Mouse (Mus musculus) liver, embryonic 14.5 days (tissue): ENCODE measurements around the gene Tex2. TPM values are rescaled to one million over a fixed set of nuclear protein-coding genes. Genes with fewer than 3 reads are reported as not detected.

ENCODE experiments used
- ATAC-seq: fragments of 200-750 bp; cut with Nextera tagmentation; 2 replicates; pipeline ENCODE4 v1.8.0; 2017; ENCODE audit warnings: moderate number of reproducible peaks, mild to moderate bottlenecking, moderate library complexity; ENCODE audit not compliant: insufficient read depth
- DNase-seq, 3 experiments: peaks; one replicate each; pipeline ENCODE4 v3.0.0-alpha.2; 2012 to 2013; ENCODE audit warnings: low read depth in 3 of 3, low spot score in 3 of 3
- H3K27ac ChIP-seq: fragments of 300-500 bp; sonication (generic); 2 replicates; pipeline ENCODE4 v1.5.1; 2014; ENCODE audit warnings: moderate library complexity, mild to moderate bottlenecking, control low read depth, inconsistent platforms
- H3K27me3 ChIP-seq: fragments of 300-500 bp; sonication (generic); 2 replicates; pipeline ENCODE4 v1.6.1; 2014; ENCODE audit warnings: mild to moderate bottlenecking, low read length, moderate library complexity; ENCODE audit not compliant: control insufficient read depth, insufficient read depth
- H3K36me3 ChIP-seq: fragments of 300-500 bp; sonication (generic); replicated peaks from 2 replicates; pipeline ENCODE4 v1.6.1; 2014; ENCODE audit warnings: low read depth; ENCODE audit not compliant: control insufficient read depth, insufficient read depth
- H3K4me1 ChIP-seq, 2 experiments: fragments of 200-500 bp in 1 of 2; fragments of 300-500 bp in 1 of 2; sonication (generic) in 1 of 2; replicated peaks; 2 replicates each; pipeline ENCODE4 v1.6.1; 2012 to 2014; ENCODE audit warnings: antibody characterized with exemption in 1 of 2, inconsistent platforms in 1 of 2, low read length in 1 of 2; ENCODE audit not compliant: control insufficient read depth in 2 of 2, insufficient read depth in 2 of 2
- H3K4me2 ChIP-seq: fragments of 300-500 bp; sonication (generic); 2 replicates; pipeline ENCODE4 v1.6.1; 2014; ENCODE audit warnings: low read depth, mild to moderate bottlenecking, control low read depth, moderate library complexity
- H3K4me3 ChIP-seq, 2 experiments: fragments of 200-500 bp in 1 of 2; fragments of 300-500 bp in 1 of 2; sonication (generic) in 1 of 2; 2 replicates each; pipeline ENCODE4 v1.5.1; 2012 to 2014; ENCODE audit warnings: low read depth in 2 of 2, low read length in 2 of 2, mild to moderate bottlenecking in 2 of 2, control low read depth in 1 of 2, inconsistent platforms in 1 of 2, moderate library complexity in 1 of 2; ENCODE audit not compliant: insufficient read depth in 1 of 2
- H3K9ac ChIP-seq: fragments of 300-500 bp; sonication (generic); replicated peaks from 2 replicates; pipeline ENCODE4 v1.6.1; 2014; ENCODE audit warnings: mild to moderate bottlenecking, control low read depth, moderate library complexity
- H3K9me3 ChIP-seq: fragments of 300-500 bp; sonication (generic); 2 replicates; pipeline ENCODE4 v1.6.1; 2016; ENCODE audit warnings: low read length, mixed read lengths; ENCODE audit not compliant: control insufficient read depth
- CTCF ChIP-seq: IDR thresholded peaks from 2 replicates; pipeline ENCODE4 v1.5.1; 2016; ENCODE audit warnings: antibody characterized with exemption, low read depth, control low read depth
- EP300 ChIP-seq: IDR thresholded peaks from 2 replicates; pipeline ENCODE4 v1.6.1; 2016; ENCODE audit warnings: antibody characterized with exemption, low read depth
- WGBS: fragments of 180-500 bp; shearing (Covaris S2); extraction: QIAGEN DNeasy Blood & Tissue Kit; methylation state at CpG from one replicate; pipeline ENCODE4 v1.1.7; 2014; ENCODE audit not compliant: insufficient replicate concordance; 5-methylcytosine and 5-hydroxymethylcytosine counted together
- polyA plus RNA-seq, 2 experiments: library from polyadenylated mRNA; depleted of rRNA in 1 of 2; stranded (reverse) in 1 of 2; unstranded in 1 of 2; fragments of >200 nt; fragmentation: Nextera tagmentation in 1 of 2; extraction: Ambion mirVana in 1 of 2; gene quantifications; 2 replicates each; pipeline versions ENCODE4 v1.2.1 to v1.2.3; 2012 to 2014

The Tex2 gene
- polyA plus RNA-seq, 2 experiments, result 5.9 to 7.9 TPM

DNA sequence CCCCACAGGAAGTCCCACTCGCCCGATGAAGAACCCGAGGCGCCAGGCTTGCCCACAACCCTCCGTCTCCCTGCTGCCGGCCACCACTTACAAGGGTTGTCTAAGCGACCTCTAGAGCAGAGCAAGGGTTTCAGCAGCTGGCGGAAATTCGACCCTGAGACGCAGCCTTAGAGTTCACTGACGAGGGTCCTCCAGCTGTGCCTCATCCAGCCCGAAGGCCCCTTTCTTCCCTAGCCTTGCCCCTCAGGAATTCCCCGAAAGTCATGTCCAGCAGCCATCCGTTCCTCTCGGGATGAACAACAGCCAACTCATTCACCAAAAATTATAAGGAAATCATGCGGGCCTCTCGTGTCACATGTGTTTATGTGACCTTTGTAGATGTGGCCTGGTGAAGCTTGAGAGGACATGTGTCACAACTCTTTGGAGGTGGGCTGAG lies 125.1 kb downstream of the Tex2 start:
- peak; percentile 37 for ATAC-seq
- peak overlapping the region; percentile 71 for H3K4me2 ChIP-seq
- H3K9ac ChIP-seq, result peak overlapping the region; percentile 64
- DNase-seq, result no peak
- peak overlapping the region; percentile 42 to 84 for H3K4me3 ChIP-seq
- no peaks in the 10 kb centered on the region for H3K27me3 ChIP-seq
- 16% methylated on average over 17 of the region's 17 CpGs for WGBS
- H3K4me1 ChIP-seq, result peaks cover 18 to 20% of the 10 kb centered on the region in 2 experiments
- no peaks in the 10 kb centered on the region for H3K9me3 ChIP-seq
- TF ChIP-seq CTCF, result no peak
- peak overlapping the region; percentile 56 for H3K27ac ChIP-seq
- H3K36me3 ChIP-seq, result no peaks in the 10 kb centered on the region

- ATAC-seq (peak; percentile 96), DNase-seq (peak; percentile 84 to 88 (median 86))
- H3K4me2 ChIP-seq, result peak within 1 kb of the TSS; percentile 71
- no peaks in the 10 kb centered on the region for H3K36me3 ChIP-seq
- H3K9me3 ChIP-seq, result no peaks in the 10 kb centered on the region
- no peaks in the 10 kb centered on the region for H3K27me3 ChIP-seq
- peak within 1 kb of the TSS; percentile 77 to 84 for H3K4me3 ChIP-seq
- H3K27ac ChIP-seq, result peak within 1 kb of the TSS; percentile 59
- under 1% methylated on average over 28 of the region's 28 CpGs for WGBS
- H3K4me1 ChIP-seq, result peaks cover 18 to 23% of the 10 kb centered on the region in 2 experiments
- TF ChIP-seq EP300 (no peak), CTCF (no peak)
- H3K9ac ChIP-seq, result peak within 1 kb of the TSS; percentile 79
Observed at GRCm38 (mm10) chr11:106487733-106488115, 125.5 kb downstream of the Tex2 start, which contains the start of gene Ern1. Ern1 (minus strand) TSS chr11:106487852.

DNA sequence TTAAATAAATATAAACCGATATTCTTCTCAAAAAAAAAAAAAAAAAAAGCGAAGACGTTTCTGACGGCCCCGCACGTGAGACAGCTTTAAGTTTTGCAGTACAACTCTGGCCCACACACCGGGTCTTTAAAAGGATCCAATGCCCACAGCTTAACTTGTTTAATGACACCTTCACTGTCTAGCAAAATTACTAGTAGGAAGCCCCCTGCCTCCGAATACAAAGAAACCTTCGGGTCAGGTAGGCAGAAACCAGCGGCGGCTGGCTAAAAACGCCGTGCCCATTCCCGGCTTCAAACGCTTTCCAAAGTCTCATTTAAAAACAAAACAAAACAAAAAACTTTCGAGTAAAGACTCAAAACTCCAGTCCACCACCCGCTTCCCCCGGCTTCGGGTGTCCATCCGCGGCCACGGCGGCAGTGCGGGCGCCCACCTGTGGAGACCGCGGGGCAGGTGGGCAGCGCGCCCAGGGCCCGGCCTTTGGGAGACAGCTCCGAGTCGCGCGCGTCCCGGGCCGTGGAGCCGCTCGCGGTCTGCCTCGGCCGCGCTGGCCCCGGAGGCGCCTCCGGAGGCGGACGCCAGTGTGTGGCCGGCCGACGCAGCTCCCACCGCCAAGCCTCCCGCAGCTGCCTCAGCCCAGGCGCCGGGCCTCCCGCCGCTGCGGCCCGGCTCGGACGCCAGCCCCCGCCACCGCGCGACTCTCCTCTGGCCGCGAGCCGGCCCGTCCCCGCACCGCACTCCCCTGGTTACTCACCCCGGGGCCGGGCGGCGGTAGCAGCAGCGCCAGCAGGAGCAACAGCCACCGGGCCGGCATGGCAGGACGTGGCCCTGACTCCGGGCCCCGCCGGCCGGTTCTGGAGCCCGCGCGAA lies 126.1 kb downstream of the Tex2 start:
- TF ChIP-seq CTCF (no peak), EP300 (no peak)
- Histone ChIP-seq H3K36me3 (no peaks in the 10 kb centered on the region), H3K4me1 (peaks cover 18 to 26% of the 10 kb centered on the region in 2 experiments), H3K9ac (peak overlapping the region; percentile 79), H3K27ac (peak overlapping the region; percentile 59), H3K9me3 (no peaks in the 10 kb centered on the region), H3K4me2 (peak overlapping the region; percentile 71), H3K27me3 (no peaks in the 10 kb centered on the region), H3K4me3 (peak overlapping the region; percentile 77 to 84)
- DNase-seq, result no peak
- ATAC-seq, result peak; percentile 71
- WGBS, result under 1% methylated on average over 85 of the region's 86 CpGs

DNA sequence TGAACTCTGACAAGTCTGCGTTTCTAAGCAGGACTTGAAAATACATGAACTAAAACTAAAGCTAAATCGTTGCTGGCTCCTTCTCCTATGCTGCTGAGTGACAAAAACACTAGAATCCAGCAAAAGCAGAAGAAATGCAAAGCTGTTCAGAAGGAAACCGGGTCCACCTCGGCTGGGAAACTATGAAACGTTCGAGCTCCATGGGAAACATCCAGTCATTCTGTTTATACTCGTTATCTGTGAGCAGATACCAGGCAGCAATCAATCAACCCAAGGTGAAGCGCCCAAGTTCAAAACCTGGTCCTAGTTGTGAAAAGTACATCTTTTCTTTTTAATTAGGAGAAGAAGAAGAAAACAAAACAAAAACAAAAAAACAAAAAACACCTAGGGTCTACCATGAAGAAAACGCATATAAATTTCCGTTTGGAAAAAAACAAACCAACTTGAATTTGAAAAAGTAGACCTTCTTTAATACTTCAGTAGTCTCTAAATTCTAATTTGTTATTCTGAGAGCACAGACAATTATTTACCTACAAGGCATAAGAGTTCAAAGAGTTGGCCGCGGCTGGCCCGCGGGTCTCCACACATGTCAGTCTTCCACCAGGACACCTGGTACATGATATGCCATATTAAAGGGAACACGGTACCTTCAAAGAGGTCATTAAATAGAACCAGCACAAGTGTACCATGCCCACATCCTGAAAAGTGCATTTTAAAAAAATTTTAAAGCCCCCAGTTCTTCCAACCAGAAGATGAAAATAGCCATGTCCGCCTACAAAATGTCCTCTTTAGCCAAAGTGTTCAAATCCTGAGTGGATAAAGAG lies 127.0 kb downstream of the Tex2 start:
- H3K36me3 ChIP-seq, result no peaks in the 10 kb centered on the region
- ATAC-seq (no peak), DNase-seq (no peak)
- peak overlapping the region; percentile 77 to 84 for H3K4me3 ChIP-seq
- H3K27me3 ChIP-seq, result no peaks in the 10 kb centered on the region
- H3K9ac ChIP-seq, result peak overlapping the region; percentile 79
- H3K4me2 ChIP-seq, result peak overlapping the region; percentile 71
- TF ChIP-seq CTCF, result no peak
- no peak; the same call in 1 of the 2 replicates for TF ChIP-seq EP300
- peak overlapping the region; percentile 51 for H3K27ac ChIP-seq
- H3K9me3 ChIP-seq, result no peaks in the 10 kb centered on the region
- 9% methylated on average over 16 of the region's 16 CpGs for WGBS
- H3K4me1 ChIP-seq, result peaks cover 21 to 26% of the 10 kb centered on the region in 2 experiments

GRCm38 (mm10) chr11:106485611-106486010 lies 127.6 kb downstream of the Tex2 start:
- peak overlapping the region; percentile 53 for H3K9ac ChIP-seq
- no peaks in the 10 kb centered on the region for H3K36me3 ChIP-seq
- TF ChIP-seq CTCF (no peak), EP300 (0 out of 2 replicates have a peak, but pooled peaks have one; percentile 7)
- H3K9me3 ChIP-seq, result no peaks in the 10 kb centered on the region
- no peaks in the 10 kb centered on the region for H3K27me3 ChIP-seq
- WGBS, result 28% methylated on average over 4 of the region's 4 CpGs
- H3K4me3 ChIP-seq, result peak overlapping the region; percentile 7 to 84; a peak in 3 of 4 replicates
- peak overlapping the region; percentile 71 for H3K4me2 ChIP-seq
- H3K4me1 ChIP-seq, result peaks cover 21 to 26% of the 10 kb centered on the region in 2 experiments
- H3K27ac ChIP-seq, result peak overlapping the region; percentile 51; the same call in 1 of the 2 replicates
- no peak for DNase-seq
- no peak for ATAC-seq
